Mouse (Mus musculus): ENCODE data around the gene Aldob. TPM values are rescaled to one million over a fixed set of nuclear protein-coding genes. Genes with fewer than 3 reads are reported as not detected.

Gene Aldob
- 2.1 TPM for polyA plus RNA-seq (2015; fragmentation: Illumina TruSeq; extraction: RNeasy Lipid Tissue Mini Kit (QIAGEN cat#74804); ENCODE audit: low read depth, low replicate concordance)

DNA sequence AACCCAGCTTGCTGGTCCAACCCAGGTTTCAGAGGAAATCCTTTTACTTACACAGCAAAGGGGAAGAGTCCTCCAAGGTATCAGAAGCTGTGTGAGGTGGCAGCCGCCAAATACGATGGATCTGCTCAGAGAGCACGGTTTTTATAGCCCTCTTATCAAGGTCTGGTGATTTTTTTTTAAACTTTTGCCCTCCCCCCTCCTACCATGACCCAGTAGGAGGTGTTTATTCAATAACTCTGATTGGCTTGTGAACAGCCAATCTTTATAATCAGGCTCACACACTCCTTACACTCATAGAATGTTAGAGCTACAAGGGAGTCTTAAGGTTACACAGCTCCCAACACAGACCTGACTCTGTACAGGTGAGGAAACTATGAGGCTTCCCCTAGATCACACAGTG lies at the start of gene Aldob:
Gene Aldob, minus strand, starts transcription at position 164 of the 400 bp plus-strand sequence.

DNA sequence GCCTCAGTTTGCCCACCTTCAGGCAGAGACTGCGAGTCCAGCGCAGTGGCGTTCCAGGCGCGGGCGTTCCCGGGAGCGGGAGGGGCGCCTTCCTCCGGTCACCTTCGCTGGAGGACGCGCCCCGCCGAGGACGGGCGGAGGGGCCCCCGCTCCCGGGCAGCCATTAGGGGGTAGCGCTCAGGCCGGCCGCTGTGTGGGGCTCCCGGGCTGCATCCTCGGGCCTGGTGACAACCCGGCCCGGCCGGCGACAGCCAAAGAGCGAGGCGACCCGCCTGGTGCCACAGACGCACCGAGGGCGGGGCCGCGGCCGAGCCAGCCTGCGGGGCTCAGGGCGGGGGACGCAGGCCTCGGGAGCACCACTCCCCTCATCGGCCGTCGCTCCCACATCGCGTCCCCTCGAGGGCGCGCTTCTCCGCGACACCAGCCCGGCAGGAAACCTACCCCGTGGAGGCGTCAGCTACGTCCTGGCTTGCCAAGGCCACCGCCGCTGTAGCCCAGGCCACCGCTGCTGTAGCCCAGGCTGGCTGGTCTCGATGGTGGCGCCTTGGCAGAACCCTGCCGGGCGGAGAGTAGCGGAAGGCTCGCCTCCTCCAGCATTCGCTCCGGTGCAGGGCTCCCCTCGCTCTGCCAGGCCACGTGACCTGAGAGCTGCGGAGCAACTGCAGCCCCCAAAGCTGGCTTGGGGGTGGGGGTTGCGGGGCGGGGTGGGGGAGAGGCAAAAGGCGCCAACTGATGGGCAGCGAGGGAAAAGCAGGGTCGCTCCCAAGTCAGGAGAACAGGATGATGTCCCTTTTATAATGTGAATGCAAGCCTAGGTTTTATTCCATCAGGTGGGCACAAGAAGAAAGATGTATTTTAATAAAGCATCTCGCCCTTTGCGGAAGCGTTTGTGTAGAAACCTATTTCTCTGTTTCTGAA lies 48.1 kb upstream of the Aldob start, which contains the start of gene Tmem246:
Gene Tmem246, minus strand, starts transcription at position 694 of the 918 bp plus-strand sequence.

GRCm38 (mm10) chr4:49520572-49521340 lies 28.6 kb downstream of the Aldob start, which contains the start of the genes Mrpl50 and Zfp189:
Mrpl50 (minus strand) TSS chr4:49521093.
Zfp189 (plus strand) TSS chr4:49521176.

DNA sequence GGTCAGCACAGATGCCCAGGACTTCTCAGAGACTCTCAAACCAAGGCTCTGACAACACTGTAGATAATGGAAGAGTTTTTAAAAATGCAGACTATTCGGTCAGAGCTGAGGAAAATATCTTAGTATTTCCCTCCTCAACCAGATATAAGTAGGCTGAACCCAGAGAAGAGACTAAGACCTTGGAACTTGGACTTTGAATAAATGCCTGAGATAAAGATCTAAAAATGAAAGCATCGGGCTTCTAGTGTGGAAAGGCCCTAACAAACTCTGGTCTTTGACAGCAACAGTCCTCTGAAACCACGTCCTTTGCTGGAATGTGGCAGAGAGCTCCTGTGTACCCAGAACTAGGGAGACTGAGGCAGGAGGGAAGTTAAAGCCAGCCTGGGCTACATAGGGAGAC lies 43.0 kb downstream of the Aldob start, which contains the start of gene Baat:
Gene Baat, minus strand, starts transcription at position 172 of the 400 bp plus-strand sequence.

Other genes starting within 250 kb of the Aldob start
- not detected for gene Acnat2, start 141.4 kb downstream of the Aldob start, polyA plus RNA-seq (2015; fragmentation: Illumina TruSeq; extraction: RNeasy Lipid Tissue Mini Kit (QIAGEN cat#74804); ENCODE audit: low read depth, low replicate concordance)
- gene Acnat1, start 75.6 kb downstream of the Aldob start, polyA plus RNA-seq (2015; fragmentation: Illumina TruSeq; extraction: RNeasy Lipid Tissue Mini Kit (QIAGEN cat#74804); ENCODE audit: low read depth, low replicate concordance), result not detected
- 0.22 TPM for gene Baat, start 43.0 kb downstream of the Aldob start, polyA plus RNA-seq (2015; fragmentation: Illumina TruSeq; extraction: RNeasy Lipid Tissue Mini Kit (QIAGEN cat#74804); ENCODE audit: low read depth, low replicate concordance)
- gene Mrpl50, start 28.5 kb downstream of the Aldob start, polyA plus RNA-seq (2015; fragmentation: Illumina TruSeq; extraction: RNeasy Lipid Tissue Mini Kit (QIAGEN cat#74804); ENCODE audit: low read depth, low replicate concordance), result 58.1 TPM
- gene Zfp189, start 28.4 kb downstream of the Aldob start, polyA plus RNA-seq (2015; fragmentation: Illumina TruSeq; extraction: RNeasy Lipid Tissue Mini Kit (QIAGEN cat#74804); ENCODE audit: low read depth, low replicate concordance), result 11.6 TPM
- gene Tmem246, start 48.3 kb upstream of the Aldob start, polyA plus RNA-seq (2015; fragmentation: Illumina TruSeq; extraction: RNeasy Lipid Tissue Mini Kit (QIAGEN cat#74804); ENCODE audit: low read depth, low replicate concordance), result 59.6 TPM
- gene Rnf20, start 82.5 kb upstream of the Aldob start, polyA plus RNA-seq (2015; fragmentation: Illumina TruSeq; extraction: RNeasy Lipid Tissue Mini Kit (QIAGEN cat#74804); ENCODE audit: low read depth, low replicate concordance), result 47.5 TPM
- gene Ppp3r2, start 132.5 kb upstream of the Aldob start, polyA plus RNA-seq (2015; fragmentation: Illumina TruSeq; extraction: RNeasy Lipid Tissue Mini Kit (QIAGEN cat#74804); ENCODE audit: low read depth, low replicate concordance), result not detected